Mouse (Mus musculus): ENCODE data around the gene Arel1. TPM values are rescaled to one million over a fixed set of nuclear protein-coding genes. Genes with fewer than 3 reads are reported as not detected.

Gene Arel1
- total RNA-seq, 2 experiments from 2014 or later = 31.0 to 37.8 TPM

- ATAC-seq (replicated peaks; ENCODE audit: poor library complexity, severe bottlenecking) = no peak
Measured at GRCm38 (mm10) chr12:84950763-84951162, 19.9 kb downstream of the Arel1 start.

- no peak for ATAC-seq (replicated peaks; ENCODE audit: poor library complexity, severe bottlenecking)
Measured at GRCm38 (mm10) chr12:84948584-84949285, 22.0 kb downstream of the Arel1 start.

GRCm38 (mm10) chr12:84947894-84948583, 22.7 kb downstream of the Arel1 start:
- no peak for ATAC-seq (replicated peaks; ENCODE audit: poor library complexity, severe bottlenecking)

GRCm38 (mm10) chr12:84944813-84945553, 25.7 kb downstream of the Arel1 start:
- no peak for ATAC-seq (replicated peaks; ENCODE audit: poor library complexity, severe bottlenecking)

- ATAC-seq (replicated peaks; ENCODE audit: poor library complexity, severe bottlenecking) = no peak
Measured at GRCm38 (mm10) chr12:84944150-84944812, 26.4 kb downstream of the Arel1 start.

GRCm38 (mm10) chr12:84943006-84943952, 27.4 kb downstream of the Arel1 start:
- ATAC-seq (replicated peaks; ENCODE audit: poor library complexity, severe bottlenecking) = no peak

GRCm38 (mm10) chr12:84941717-84942116, 29.0 kb downstream of the Arel1 start:
- ATAC-seq (replicated peaks; ENCODE audit: poor library complexity, severe bottlenecking) = peak; percentile 30; the same call in 1 of the 2 replicates

- ATAC-seq (replicated peaks; ENCODE audit: poor library complexity, severe bottlenecking) = no peak
Measured at GRCm38 (mm10) chr12:84940343-84940742, 30.4 kb downstream of the Arel1 start.

- ATAC-seq (replicated peaks; ENCODE audit: poor library complexity, severe bottlenecking) = no peak
Measured at GRCm38 (mm10) chr12:84939117-84939516, 31.6 kb downstream of the Arel1 start.

- ATAC-seq (replicated peaks; ENCODE audit: poor library complexity, severe bottlenecking) = no peak
Measured at GRCm38 (mm10) chr12:84935343-84935742, 35.4 kb downstream of the Arel1 start.

GRCm38 (mm10) chr12:84932210-84932609, 38.5 kb downstream of the Arel1 start:
- no peak for ATAC-seq (replicated peaks; ENCODE audit: poor library complexity, severe bottlenecking)

- peak; percentile 12 for ATAC-seq (replicated peaks; ENCODE audit: poor library complexity, severe bottlenecking)
Measured at GRCm38 (mm10) chr12:84926542-84926941, 44.2 kb downstream of the Arel1 start.

GRCm38 (mm10) chr12:84924324-84924723, 46.4 kb downstream of the Arel1 start:
- ATAC-seq (replicated peaks; ENCODE audit: poor library complexity, severe bottlenecking) = no peak

GRCm38 (mm10) chr12:84921881-84922419, 48.8 kb downstream of the Arel1 start:
- ATAC-seq (replicated peaks; ENCODE audit: poor library complexity, severe bottlenecking) = no peak

GRCm38 (mm10) chr12:84918809-84919208, 51.9 kb downstream of the Arel1 start:
- no peak for ATAC-seq (replicated peaks; ENCODE audit: poor library complexity, severe bottlenecking)

- ATAC-seq (replicated peaks; ENCODE audit: poor library complexity, severe bottlenecking) = no peak
Measured at GRCm38 (mm10) chr12:84917799-84918198, 52.9 kb downstream of the Arel1 start.

- ATAC-seq (replicated peaks; ENCODE audit: poor library complexity, severe bottlenecking) = no peak
Measured at GRCm38 (mm10) chr12:84914959-84915358, 55.7 kb downstream of the Arel1 start.

- no peak for ATAC-seq (replicated peaks; ENCODE audit: poor library complexity, severe bottlenecking)
Measured at GRCm38 (mm10) chr12:84912652-84913104, 58.0 kb downstream of the Arel1 start.

- ATAC-seq (replicated peaks; ENCODE audit: poor library complexity, severe bottlenecking) = no peak
Measured at GRCm38 (mm10) chr12:84911640-84912039, 59.1 kb downstream of the Arel1 start.
